Mouse (Mus musculus): ENCODE data around the gene Fcrl1. TPM values are rescaled to one million over a fixed set of nuclear protein-coding genes. Genes with fewer than 3 reads are reported as not detected.

The Fcrl1 gene
- polyA plus RNA-seq, 1 experiment: 2.4 TPM

DNA sequence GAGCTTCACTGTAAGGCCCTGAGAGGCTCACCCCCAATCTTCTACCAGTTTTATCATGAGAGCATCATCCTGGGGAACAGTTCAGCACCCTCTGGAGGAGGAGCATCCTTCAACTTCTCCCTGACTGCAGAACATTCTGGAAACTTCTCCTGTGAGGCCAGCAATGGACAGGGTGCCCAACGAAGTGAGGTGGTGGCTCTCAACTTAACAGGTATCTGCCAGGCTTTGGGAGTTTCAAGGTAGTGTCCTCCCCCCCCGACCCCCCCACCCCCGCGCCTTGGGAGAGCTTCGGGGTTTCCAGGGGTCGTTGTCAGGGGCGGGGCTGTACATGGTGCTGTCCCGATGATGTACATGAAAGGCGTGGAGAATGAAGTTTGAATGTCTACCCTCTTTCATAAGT, 8.9 kb downstream of the Fcrl1 start:
- no peak for DNase-seq
- H3K27me3 ChIP-seq (replicated peaks; ENCODE audit: control insufficient read depth, insufficient read depth, low read length): no peaks in the 10 kb centered on the region
- no peak overlapping the region for H3K27ac ChIP-seq (ENCODE audit: insufficient read depth, low read depth, low read length)
- no peak overlapping the region for H3K4me3 ChIP-seq (ENCODE audit: insufficient read depth, low read depth, low read length)
- WGBS: 84% methylated on average over 9 of the region's 9 CpGs
- no peaks in the 10 kb centered on the region for H3K36me3 ChIP-seq (ENCODE audit: control insufficient read depth, insufficient read depth, low read length)
- no peaks in the 10 kb centered on the region for H3K4me1 ChIP-seq (ENCODE audit: control insufficient read depth, insufficient read depth, low read length)
- TF ChIP-seq POLR2A (IDR thresholded peaks at IDR 0.05; ENCODE audit: low read depth, low read length) (no peak), CTCF (conservative IDR thresholded peaks at IDR 0.05; ENCODE audit: insufficient read depth, insufficient read length, low read depth, low read length) (no peak)

DNA sequence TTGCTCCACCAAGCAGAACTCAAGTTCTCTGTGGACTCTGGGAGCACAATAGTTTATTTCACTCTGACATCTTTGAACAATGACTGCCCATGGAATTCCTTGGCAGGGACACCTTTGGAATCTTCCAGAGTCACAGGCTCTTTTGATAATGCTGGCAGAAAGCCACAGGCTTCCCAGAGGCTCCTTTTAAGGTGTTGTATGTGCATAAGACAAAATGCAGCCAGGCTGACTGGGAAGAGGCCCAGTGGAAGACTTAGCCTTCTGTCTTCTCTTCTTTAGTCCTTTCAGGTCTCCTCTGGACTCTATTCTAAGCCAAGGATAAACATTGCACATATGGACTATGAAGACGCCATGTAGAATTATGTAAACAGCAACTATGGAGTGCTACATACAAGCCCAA, 14.7 kb downstream of the Fcrl1 start:
- TF ChIP-seq CTCF (conservative IDR thresholded peaks at IDR 0.05; ENCODE audit: insufficient read depth, insufficient read length, low read depth, low read length) (no peak), POLR2A (IDR thresholded peaks at IDR 0.05; ENCODE audit: low read depth, low read length) (no peak)
- 84% methylated on average over 1 of the region's 1 CpGs for WGBS
- Histone ChIP-seq H3K4me3 (ENCODE audit: insufficient read depth, low read depth, low read length) (no peak overlapping the region), H3K4me1 (ENCODE audit: control insufficient read depth, insufficient read depth, low read length) (no peaks in the 10 kb centered on the region), H3K36me3 (ENCODE audit: control insufficient read depth, insufficient read depth, low read length) (no peaks in the 10 kb centered on the region), H3K27me3 (replicated peaks; ENCODE audit: control insufficient read depth, insufficient read depth, low read length) (no peaks in the 10 kb centered on the region), H3K27ac (ENCODE audit: insufficient read depth, low read depth, low read length) (no peak overlapping the region)
- DNase-seq: no peak

DNA sequence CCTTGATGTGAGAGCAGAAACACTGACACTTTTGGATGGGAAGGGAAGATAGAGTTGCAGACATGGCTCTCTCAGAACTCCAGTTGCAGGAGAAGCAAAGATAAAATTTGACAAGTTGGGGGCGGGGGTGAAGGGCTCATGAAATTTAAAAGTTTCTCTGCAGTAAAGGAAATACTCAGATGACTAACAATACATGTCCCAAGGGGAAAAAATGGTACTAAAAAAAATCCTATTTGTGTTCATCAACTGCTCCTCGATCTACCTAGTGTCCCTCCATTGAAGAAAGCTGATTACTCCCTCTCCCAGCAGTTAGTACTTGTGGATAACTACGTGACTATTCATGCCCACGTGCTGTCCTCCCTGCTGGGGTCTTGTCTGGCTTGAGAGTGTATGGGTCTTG, 22.6 kb downstream of the Fcrl1 start:
- H3K4me3 ChIP-seq (ENCODE audit: insufficient read depth, low read depth, low read length): no peak overlapping the region
- 64% methylated on average over 4 of the region's 4 CpGs for WGBS
- DNase-seq: no peak
- no peaks in the 10 kb centered on the region for H3K4me1 ChIP-seq (ENCODE audit: control insufficient read depth, insufficient read depth, low read length)
- no peak overlapping the region for H3K27ac ChIP-seq (ENCODE audit: insufficient read depth, low read depth, low read length)
- no peak for TF ChIP-seq CTCF (conservative IDR thresholded peaks at IDR 0.05; ENCODE audit: insufficient read depth, insufficient read length, low read depth, low read length)
- no peak for TF ChIP-seq POLR2A (IDR thresholded peaks at IDR 0.05; ENCODE audit: low read depth, low read length)
- H3K36me3 ChIP-seq (ENCODE audit: control insufficient read depth, insufficient read depth, low read length): no peaks in the 10 kb centered on the region
- no peaks in the 10 kb centered on the region; the same call in 1 of the 2 replicates for H3K27me3 ChIP-seq (replicated peaks; ENCODE audit: control insufficient read depth, insufficient read depth, low read length)

DNA sequence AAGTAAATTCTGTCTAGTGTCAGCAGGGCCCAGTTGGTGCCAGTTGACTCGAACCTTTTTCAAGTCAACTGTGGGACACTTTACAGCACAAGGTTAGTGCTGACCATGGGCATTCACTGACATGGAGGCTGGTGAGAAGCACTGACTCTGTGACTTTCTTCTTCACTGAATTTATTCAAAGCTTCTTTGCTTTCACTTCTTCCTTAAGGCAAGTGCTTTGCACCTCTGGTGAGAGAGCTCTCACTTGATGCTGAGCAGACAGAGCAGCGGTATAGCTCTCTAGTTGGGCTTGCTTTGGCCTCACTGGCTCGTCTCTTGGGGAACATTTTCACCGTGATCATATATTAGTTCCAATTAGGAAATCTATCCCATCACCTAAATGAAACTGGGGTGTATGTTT, 23.7 kb downstream of the Fcrl1 start:
- no peaks in the 10 kb centered on the region for H3K36me3 ChIP-seq (ENCODE audit: control insufficient read depth, insufficient read depth, low read length)
- H3K4me3 ChIP-seq (ENCODE audit: insufficient read depth, low read depth, low read length): no peak overlapping the region
- no peaks in the 10 kb centered on the region for H3K4me1 ChIP-seq (ENCODE audit: control insufficient read depth, insufficient read depth, low read length)
- no peak overlapping the region for H3K27ac ChIP-seq (ENCODE audit: insufficient read depth, low read depth, low read length)
- DNase-seq: no peak
- WGBS: 80% methylated on average over 4 of the region's 4 CpGs
- TF ChIP-seq CTCF (conservative IDR thresholded peaks at IDR 0.05; ENCODE audit: insufficient read depth, insufficient read length, low read depth, low read length) (no peak), POLR2A (IDR thresholded peaks at IDR 0.05; ENCODE audit: low read depth, low read length) (no peak)
- H3K27me3 ChIP-seq (replicated peaks; ENCODE audit: control insufficient read depth, insufficient read depth, low read length): no peaks in the 10 kb centered on the region; the same call in 1 of the 2 replicates

DNA sequence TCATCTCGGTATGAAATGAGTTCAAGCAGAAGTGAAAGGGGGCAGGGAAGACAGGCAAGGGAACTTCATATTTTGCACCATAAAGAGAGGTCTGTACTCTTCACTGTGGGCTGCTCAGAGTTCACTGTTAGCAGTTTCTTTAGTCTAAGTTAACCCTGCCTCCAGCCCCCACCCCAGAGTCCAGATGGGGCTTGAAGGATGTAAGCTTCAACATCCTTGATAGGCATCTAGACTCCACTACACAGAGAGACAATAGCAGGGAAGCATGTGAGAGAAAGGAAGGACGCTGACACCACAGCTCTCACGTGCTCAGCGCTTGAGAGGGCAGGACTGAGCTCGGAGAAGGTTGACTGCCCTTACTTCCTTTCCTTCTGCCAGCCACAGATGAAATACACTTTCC, 25.1 kb downstream of the Fcrl1 start:
- 26% methylated on average over 5 of the region's 5 CpGs for WGBS

DNA sequence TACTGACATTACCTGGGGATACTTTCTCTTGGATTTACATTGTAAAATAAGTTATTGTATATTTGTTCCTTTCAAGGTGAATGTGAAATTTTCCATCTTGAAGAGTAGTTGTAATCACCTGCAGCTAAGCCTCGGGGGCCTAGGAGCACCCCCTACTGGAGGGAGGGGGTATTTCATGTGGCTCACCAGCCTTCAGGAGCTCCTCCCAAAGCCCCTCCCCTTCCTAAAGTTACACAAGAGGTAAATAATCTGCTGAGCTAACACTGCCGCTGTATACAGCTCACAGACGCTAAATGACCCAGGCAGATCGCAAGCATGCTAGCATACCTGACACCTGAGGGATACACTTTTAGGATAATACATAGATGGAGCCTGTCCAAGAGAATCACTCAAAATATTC, 32.0 kb downstream of the Fcrl1 start:
- no peak overlapping the region for H3K27ac ChIP-seq (ENCODE audit: insufficient read depth, low read depth, low read length)
- peak; percentile 24 for DNase-seq
- 27% methylated on average over 4 of the region's 4 CpGs for WGBS
- no peaks in the 10 kb centered on the region for H3K36me3 ChIP-seq (ENCODE audit: control insufficient read depth, insufficient read depth, low read length)
- TF ChIP-seq POLR2A (IDR thresholded peaks at IDR 0.05; ENCODE audit: low read depth, low read length) (no peak), CTCF (conservative IDR thresholded peaks at IDR 0.05; ENCODE audit: insufficient read depth, insufficient read length, low read depth, low read length) (peak; percentile 39)
- H3K27me3 ChIP-seq (replicated peaks; ENCODE audit: control insufficient read depth, insufficient read depth, low read length): no peaks in the 10 kb centered on the region
- no peak overlapping the region for H3K4me3 ChIP-seq (ENCODE audit: insufficient read depth, low read depth, low read length)
- no peaks in the 10 kb centered on the region for H3K4me1 ChIP-seq (ENCODE audit: control insufficient read depth, insufficient read depth, low read length)

More for the DNA sequence above, 25.1 kb downstream of the Fcrl1 start:
- TF ChIP-seq POLR2A (IDR thresholded peaks at IDR 0.05; ENCODE audit: low read depth, low read length): no peak
- TF ChIP-seq CTCF (conservative IDR thresholded peaks at IDR 0.05; ENCODE audit: insufficient read depth, insufficient read length, low read depth, low read length): no peak
- H3K4me1 ChIP-seq (ENCODE audit: control insufficient read depth, insufficient read depth, low read length): no peaks in the 10 kb centered on the region
- no peak for DNase-seq
- H3K36me3 ChIP-seq (ENCODE audit: control insufficient read depth, insufficient read depth, low read length): no peaks in the 10 kb centered on the region
- no peaks in the 10 kb centered on the region; the same call in 1 of the 2 replicates for H3K27me3 ChIP-seq (replicated peaks; ENCODE audit: control insufficient read depth, insufficient read depth, low read length)
- no peak overlapping the region for H3K4me3 ChIP-seq (ENCODE audit: insufficient read depth, low read depth, low read length)
- no peak overlapping the region for H3K27ac ChIP-seq (ENCODE audit: insufficient read depth, low read depth, low read length)

DNA sequence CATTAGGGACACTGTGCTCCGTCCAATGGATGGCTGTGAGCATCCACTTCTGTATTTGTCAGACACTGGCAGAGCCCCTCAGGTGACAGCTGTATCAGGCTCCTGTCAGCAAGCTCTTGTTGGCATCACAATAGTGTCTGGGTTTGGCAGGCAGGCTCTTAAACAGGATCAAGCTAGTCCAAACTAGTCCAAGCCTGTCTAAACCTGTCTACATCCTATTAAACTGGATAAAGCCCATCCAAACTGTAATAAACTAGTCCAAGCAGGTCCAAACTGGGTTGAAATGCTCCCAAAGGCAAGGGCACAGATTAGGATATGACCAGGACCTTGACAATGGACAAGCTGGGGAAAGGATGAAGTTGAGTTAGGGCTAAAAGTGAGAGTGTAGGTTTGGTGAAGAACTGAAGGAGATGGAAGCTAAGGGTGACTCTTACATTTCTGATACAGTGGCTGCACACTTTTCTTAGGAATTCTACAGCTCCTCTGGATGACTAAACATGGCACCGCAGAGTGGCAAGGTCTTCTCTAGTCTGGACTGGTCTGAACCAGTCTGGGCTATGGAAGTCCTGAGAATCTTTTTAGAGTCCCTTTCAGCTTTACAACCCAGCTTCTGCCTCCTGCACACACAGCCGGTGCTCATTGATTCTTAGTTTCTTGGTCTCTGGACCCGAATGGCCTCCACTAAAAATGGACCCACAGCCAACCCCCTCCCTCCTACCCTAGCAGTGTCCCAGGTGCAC, 33.2 kb downstream of the Fcrl1 start:
- Histone ChIP-seq H3K4me3 (ENCODE audit: insufficient read depth, low read depth, low read length) (no peak overlapping the region), H3K4me1 (ENCODE audit: control insufficient read depth, insufficient read depth, low read length) (no peaks in the 10 kb centered on the region), H3K27me3 (replicated peaks; ENCODE audit: control insufficient read depth, insufficient read depth, low read length) (no peaks in the 10 kb centered on the region), H3K36me3 (ENCODE audit: control insufficient read depth, insufficient read depth, low read length) (no peaks in the 10 kb centered on the region), H3K27ac (ENCODE audit: insufficient read depth, low read depth, low read length) (no peak overlapping the region)
- 74% methylated on average over 4 of the region's 4 CpGs for WGBS
- no peak for TF ChIP-seq POLR2A (IDR thresholded peaks at IDR 0.05; ENCODE audit: low read depth, low read length)
- TF ChIP-seq CTCF (conservative IDR thresholded peaks at IDR 0.05; ENCODE audit: insufficient read depth, insufficient read length, low read depth, low read length): no peak
- DNase-seq: no peak
